Mouse (Mus musculus) inflammation-experienced regulatory T-cells (primary cell): ENCODE results near the gene Gm3755. TPM values are rescaled to one million over a fixed set of nuclear protein-coding genes. Genes with fewer than 3 reads are reported as not detected.

Experiments used
- polyA plus RNA-seq, 2 experiments: library from polyadenylated mRNA; unstranded; fragments of 100-300 nt; shearing (Covaris generic); gene quantifications; one replicate each; pipeline ENCODE4 v1.2.1; 2017

Gm3755 gene
- not detected for polyA plus RNA-seq

GRCm38 (mm10) chr14:7450817-7451216 is at the start of gene Gm3755:
Gene Gm3755, minus strand, starts transcription at chr14:7450917.

DNA sequence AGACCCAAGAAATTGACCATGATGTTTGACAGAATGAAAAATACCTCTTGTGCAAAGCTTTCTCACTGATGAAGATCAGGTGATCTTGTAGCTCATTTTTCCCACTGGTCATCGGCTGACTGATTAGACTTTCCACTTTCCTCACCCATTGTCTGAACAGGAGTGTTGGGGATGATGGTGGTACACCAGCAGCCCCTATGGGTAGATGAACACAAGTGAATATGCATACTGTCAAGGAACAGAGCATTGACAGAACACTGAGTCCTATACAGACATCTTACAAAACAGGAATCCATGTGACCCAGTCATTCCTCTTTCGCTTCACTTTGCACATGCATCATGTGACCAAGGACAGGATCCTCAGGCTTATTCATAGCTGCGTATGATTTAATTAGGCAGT is 32.9 kb upstream of the Gm3755 start, which contains the start of gene Gm3752:
Gm3752 (minus strand) TSS at position 101 of the 400 bp plus-strand sequence.

Other genes starting within 250 kb of the Gm3755 start
- gene Gm3727, start 186.2 kb downstream of the Gm3755 start, polyA plus RNA-seq: not detected
- gene Gm3739, start 135.9 kb downstream of the Gm3755 start, polyA plus RNA-seq: 10 to 100 TPM in 1 of 2 experiments, 1 to 10 TPM in 1; 7.2 to 14.7 TPM
- not detected for gene Gm5797, start 118.5 kb downstream of the Gm3755 start, polyA plus RNA-seq
- not detected for gene Gm8374, start 85.8 kb downstream of the Gm3755 start, polyA plus RNA-seq
- gene Gm3752, start 32.8 kb upstream of the Gm3755 start, polyA plus RNA-seq: 10 to 100 TPM in 1 of 2 experiments, 1 to 10 TPM in 1; 7.1 to 14.6 TPM
- 1 to 10 TPM in 1 of 2 experiments, not detected in 1; 4.6 TPM for gene Gm3558, start 117.6 kb upstream of the Gm3755 start, polyA plus RNA-seq
- gene Gm10338, start 144.7 kb upstream of the Gm3755 start, polyA plus RNA-seq: under 1 TPM in 1 of 2 experiments, not detected in 1; 0.25 TPM
- gene Gm10128, start 193.1 kb upstream of the Gm3755 start, polyA plus RNA-seq: not detected